Mouse (Mus musculus) myocyte (in vitro differentiated cells): Measurements from ENCODE around the gene Phgr1. TPM values are rescaled to one million over a fixed set of nuclear protein-coding genes. Genes with fewer than 3 reads are reported as not detected.

ENCODE experiments used
- H3K27me3 ChIP-seq: one replicate; pipeline ENCODE4 v1.6.1; 2011; ENCODE audit not compliant: control insufficient read depth, insufficient read depth, insufficient read length
- H3K36me3 ChIP-seq: one replicate; pipeline ENCODE4 v1.6.1; 2011; ENCODE audit not compliant: control insufficient read depth, insufficient read depth
- H3K4me2 ChIP-seq: one replicate; pipeline ENCODE4 v1.6.1; 2011; ENCODE audit warnings: low read depth, control low read depth
- H3K4me3 ChIP-seq: one replicate; pipeline ENCODE4 v1.5.1; 2011; ENCODE audit warnings: mild to moderate bottlenecking, control low read depth, moderate library complexity
- H3K79me2 ChIP-seq: one replicate; pipeline ENCODE4 v1.6.1; 2011; ENCODE audit not compliant: control insufficient read depth, insufficient read depth
- H3ac ChIP-seq: one replicate; pipeline ENCODE4 v1.6.1; 2011; ENCODE audit not compliant: control insufficient read depth, insufficient read length
- CEBPB ChIP-seq: IDR thresholded peaks from 2 replicates; pipeline ENCODE4 v1.6.1; 2011; ENCODE audit warnings: mild to moderate bottlenecking, moderate library complexity; ENCODE audit not compliant: poor library complexity, insufficient read depth, severe bottlenecking
- E2F4 ChIP-seq: IDR thresholded peaks from one replicate; pipeline ENCODE4 v1.6.1; 2011; ENCODE audit warnings: mild to moderate bottlenecking, control low read depth, moderate library complexity; ENCODE audit not compliant: insufficient read depth
- MAX ChIP-seq: IDR thresholded peaks from one replicate; pipeline ENCODE4 v1.6.1; 2011; ENCODE audit warnings: low read depth, mild to moderate bottlenecking, control low read depth
- MYOD1 ChIP-seq, 3 experiments: IDR thresholded peaks; one replicate each; pipeline ENCODE4 v1.6.1; 2011; ENCODE audit warnings: control low read depth in 2 of 3, low read depth in 2 of 3, mild to moderate bottlenecking in 2 of 3, moderate library complexity in 1 of 3; ENCODE audit not compliant: insufficient read length in 2 of 3, control insufficient read depth in 1 of 3
- MYOG ChIP-seq, 3 experiments: IDR thresholded peaks; one replicate each; pipeline ENCODE4 v1.6.1; 2011; ENCODE audit warnings: control low read depth in 2 of 3, low read depth in 2 of 3, mild to moderate bottlenecking in 2 of 3; ENCODE audit not compliant: insufficient read length in 2 of 3, control insufficient read depth in 1 of 3, insufficient read depth in 1 of 3
- POLR2A ChIP-seq: IDR thresholded peaks from one replicate; pipeline ENCODE4 v1.6.1; 2011; ENCODE audit warnings: low read depth, mild to moderate bottlenecking, control low read depth, moderate library complexity; ENCODE audit not compliant: insufficient read length
- POLR2AphosphoS2 ChIP-seq: IDR thresholded peaks from one replicate; pipeline ENCODE4 v1.6.1; 2011; ENCODE audit warnings: low read depth, control low read depth; ENCODE audit not compliant: insufficient read length
- REST ChIP-seq: IDR thresholded peaks from one replicate; pipeline ENCODE4 v1.6.1; 2011; ENCODE audit warnings: mild to moderate bottlenecking, control low read depth, moderate library complexity; ENCODE audit not compliant: insufficient read depth, insufficient read length
- SRF ChIP-seq: IDR thresholded peaks from one replicate; pipeline ENCODE4 v1.6.1; 2011; ENCODE audit warnings: low read depth; ENCODE audit not compliant: control insufficient read depth, insufficient read length
- TCF12 ChIP-seq: IDR thresholded peaks from one replicate; pipeline ENCODE4 v1.6.1; 2011; ENCODE audit warnings: mild to moderate bottlenecking, control low read depth; ENCODE audit not compliant: poor library complexity, insufficient read depth, severe bottlenecking
- TCF3 ChIP-seq: IDR thresholded peaks from one replicate; pipeline ENCODE4 v1.6.1; 2011; ENCODE audit warnings: low read depth, control low read depth; ENCODE audit not compliant: insufficient read length
- USF1 ChIP-seq: IDR thresholded peaks from one replicate; pipeline ENCODE4 v1.6.1; 2011; ENCODE audit warnings: low read depth, mild to moderate bottlenecking, control low read depth, moderate library complexity
- polyA plus RNA-seq: library from polyadenylated mRNA; unstranded; fragments of >200 nt; fragmentation: generic; extraction: Trizol; gene quantifications from one replicate; pipeline ENCODE4 v1.2.1, GENCODE M21; 2012; ENCODE audit warnings: missing spikeins

Gene Phgr1
- polyA plus RNA-seq, 1 experiment: not detected

GRCm38 (mm10) chr2:118786525-118786924 is 14.0 kb downstream of the Phgr1 start:
- Histone ChIP-seq H3K4me3 (no peak overlapping the region), H3K27me3 (no peaks in the 10 kb centered on the region)
- TF ChIP-seq REST (no peak), MYOG (IDR thresholded peaks at IDR 0.05; ENCODE audit: control insufficient read depth in 1 of 3, insufficient read depth in 1 of 3, insufficient read length in 2 of 3, low read depth in 2 of 3) (no peak), POLR2A (no peak), TCF3 (no peak), MYOD1 (IDR thresholded peaks at IDR 0.05; ENCODE audit: control insufficient read depth in 1 of 3, insufficient read length in 2 of 3, low read depth in 2 of 3) (no peak), SRF (no peak), E2F4 (no peak), USF1 (no peak), TCF12 (no peak), POLR2AphosphoS2 (no peak), MAX (no peak), CEBPB (no peak)

DNA sequence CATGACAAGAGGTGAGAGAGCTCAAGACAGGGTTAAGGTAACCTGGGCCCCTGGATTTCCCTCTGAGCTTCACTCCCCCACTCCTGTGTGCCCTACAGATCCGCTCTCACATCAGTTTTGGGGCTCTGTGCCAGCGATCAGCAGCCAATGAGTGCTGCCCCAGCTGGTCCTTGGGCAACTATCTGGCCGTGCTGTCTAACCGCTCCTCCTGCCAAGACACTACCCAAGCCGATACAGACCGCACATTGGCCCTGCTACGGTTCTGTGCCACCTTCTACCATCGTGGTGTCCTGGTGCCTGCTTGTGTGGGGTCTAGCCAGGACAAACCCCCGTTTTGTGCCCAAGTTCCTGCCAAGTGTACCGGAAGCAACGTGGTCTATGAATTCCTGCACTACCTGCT is 16.9 kb downstream of the Phgr1 start:
- no peaks in the 10 kb centered on the region for H3K36me3 ChIP-seq
- H3ac ChIP-seq: no peak overlapping the region
- H3K27me3 ChIP-seq: no peaks in the 10 kb centered on the region
- no peaks in the 10 kb centered on the region for H3K79me2 ChIP-seq
- H3K4me3 ChIP-seq: no peak overlapping the region
- no peak overlapping the region for H3K4me2 ChIP-seq
- TF ChIP-seq E2F4 (no peak), POLR2A (no peak)

More at GRCm38 (mm10) chr2:118786525-118786924, 14.0 kb downstream of the Phgr1 start:
- H3K36me3 ChIP-seq: no peaks in the 10 kb centered on the region
- no peak overlapping the region for H3ac ChIP-seq
- H3K79me2 ChIP-seq: no peaks in the 10 kb centered on the region
- H3K4me2 ChIP-seq: no peak overlapping the region

DNA sequence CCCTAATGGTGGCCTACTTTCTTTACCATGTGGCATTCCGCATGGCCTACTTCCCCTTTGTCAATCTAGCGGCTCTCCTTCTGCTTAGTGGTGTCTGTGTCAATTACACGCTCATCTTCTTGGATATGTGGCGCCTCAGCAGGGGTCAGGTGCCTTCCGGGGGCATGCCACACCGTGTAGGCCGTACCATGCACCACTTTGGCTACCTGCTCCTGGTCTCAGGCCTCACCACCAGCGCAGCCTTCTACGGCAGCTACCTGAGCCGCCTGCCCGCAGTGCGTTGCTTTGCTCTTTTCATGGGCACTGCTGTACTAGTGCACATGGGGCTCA is 17.6 kb downstream of the Phgr1 start:
- no peaks in the 10 kb centered on the region for H3K36me3 ChIP-seq

DNA sequence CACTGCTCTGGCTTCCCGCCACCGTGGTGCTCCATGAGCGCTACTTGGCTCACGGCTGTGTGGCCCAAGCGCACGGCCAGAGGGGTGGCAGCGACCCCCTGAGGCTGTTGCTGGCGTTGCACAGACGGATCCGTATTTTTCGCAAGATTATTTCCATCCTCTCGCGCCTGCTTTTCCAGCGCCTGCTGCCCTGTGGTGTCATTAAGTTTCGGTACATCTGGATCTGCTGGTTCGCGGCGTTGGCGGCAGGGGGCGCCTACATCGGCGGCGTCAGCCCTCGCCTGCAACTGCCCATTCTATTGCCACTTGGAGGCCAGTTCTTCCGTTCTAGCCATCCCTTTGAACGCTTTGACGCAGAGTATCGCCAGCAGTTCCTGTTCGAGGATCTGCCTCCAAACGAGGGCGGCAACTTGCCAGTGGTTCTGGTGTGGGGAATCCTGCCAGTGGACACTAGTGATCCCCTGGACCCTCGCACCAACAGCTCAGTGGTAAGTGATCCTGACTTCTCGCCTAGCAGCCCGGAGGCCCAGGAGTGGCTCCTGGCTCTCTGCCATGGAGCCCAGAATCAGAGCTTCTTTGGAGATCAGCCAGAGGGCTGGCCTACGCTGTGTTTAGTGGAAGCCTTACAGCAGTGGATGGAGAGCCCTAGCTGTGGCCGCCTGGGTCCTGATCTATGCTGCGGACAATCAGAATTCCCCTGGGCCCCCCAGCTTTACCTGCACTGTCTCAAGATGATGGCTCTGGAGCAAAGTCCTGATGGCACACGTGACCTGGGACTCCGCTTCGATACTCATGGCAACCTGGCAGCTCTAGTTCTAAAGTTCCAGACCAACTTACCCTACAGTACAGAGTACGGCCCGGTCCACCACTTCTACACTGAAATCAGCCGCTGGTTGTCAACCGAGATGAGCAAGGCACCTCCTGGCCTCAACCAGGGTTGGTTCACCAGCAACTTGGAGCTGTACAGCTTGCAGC is 18.3 kb downstream of the Phgr1 start:
- no peaks in the 10 kb centered on the region for H3K36me3 ChIP-seq
- peak overlapping the region; percentile 13 for H3K4me2 ChIP-seq
- TF ChIP-seq POLR2A (no peak), MYOD1 (IDR thresholded peaks at IDR 0.05; ENCODE audit: control insufficient read depth in 1 of 3, insufficient read length in 2 of 3, low read depth in 2 of 3) (peak in 1 of 3 experiments; percentile 20)
- no peak overlapping the region for H3K4me3 ChIP-seq
- no peaks in the 10 kb centered on the region for H3K27me3 ChIP-seq
- H3ac ChIP-seq: no peak overlapping the region
- no peaks in the 10 kb centered on the region for H3K79me2 ChIP-seq

More for the DNA sequence above, 17.6 kb downstream of the Phgr1 start:
- no peak overlapping the region for H3ac ChIP-seq
- H3K79me2 ChIP-seq: no peaks in the 10 kb centered on the region
- no peak for TF ChIP-seq MAX
- peak in 1 of 3 experiments; percentile 5 for TF ChIP-seq MYOG (IDR thresholded peaks at IDR 0.05; ENCODE audit: control insufficient read depth in 1 of 3, insufficient read depth in 1 of 3, insufficient read length in 2 of 3, low read depth in 2 of 3)
- no peak overlapping the region for H3K4me2 ChIP-seq
- no peak overlapping the region for H3K4me3 ChIP-seq
- H3K27me3 ChIP-seq: no peaks in the 10 kb centered on the region

GRCm38 (mm10) chr2:118791591-118792258 is 19.2 kb downstream of the Phgr1 start:
- Histone ChIP-seq H3K4me3 (no peak overlapping the region), H3K4me2 (no peak overlapping the region), H3K79me2 (no peaks in the 10 kb centered on the region), H3ac (no peak overlapping the region), H3K27me3 (no peaks in the 10 kb centered on the region), H3K36me3 (no peaks in the 10 kb centered on the region)
- TF ChIP-seq MYOD1 (IDR thresholded peaks at IDR 0.05; ENCODE audit: control insufficient read depth in 1 of 3, insufficient read length in 2 of 3, low read depth in 2 of 3) (peak in 1 of 3 experiments; percentile 31), CEBPB (no peak), SRF (no peak), MYOG (IDR thresholded peaks at IDR 0.05; ENCODE audit: control insufficient read depth in 1 of 3, insufficient read depth in 1 of 3, insufficient read length in 2 of 3, low read depth in 2 of 3) (peak in 1 of 3 experiments; percentile 32)
